Mouse (Mus musculus) heart, embryonic 14.5 days (tissue): ENCODE measurements around the gene C1qtnf9. TPM values are rescaled to one million over a fixed set of nuclear protein-coding genes. Genes with fewer than 3 reads are reported as not detected.

Experiments used
- ATAC-seq: fragments of 200-750 bp; cut with Nextera tagmentation; 2 replicates; pipeline ENCODE4 v1.8.0; 2017; ENCODE audit warnings: low read depth, moderate TSS enrichment; ENCODE audit not compliant: insufficient number of reproducible peaks, insufficient read depth, low FRiP score
- H3K27ac ChIP-seq, 2 experiments: fragments of 200-500 bp in 1 of 2; fragments of 300-500 bp in 1 of 2; sonication (generic) in 1 of 2; replicated peaks in 1 of 2; 2 replicates each; pipeline ENCODE4 v1.5.1; 2012 to 2014; ENCODE audit warnings: low read depth in 2 of 2, low read length in 2 of 2, control low read depth in 1 of 2, mild to moderate bottlenecking in 1 of 2, mixed read lengths in 1 of 2; ENCODE audit not compliant: control insufficient read depth in 1 of 2, insufficient read depth in 1 of 2
- H3K27me3 ChIP-seq: fragments of 300-500 bp; sonication (generic); 2 replicates; pipeline ENCODE4 v1.6.1; 2014; ENCODE audit warnings: mild to moderate bottlenecking, low read length, control low read depth; ENCODE audit not compliant: control insufficient read depth, insufficient read depth
- H3K36me3 ChIP-seq: fragments of 300-500 bp; sonication (generic); 2 replicates; pipeline ENCODE4 v1.6.1; 2014; ENCODE audit warnings: mild to moderate bottlenecking, control low read depth, low read length, mixed read lengths; ENCODE audit not compliant: control insufficient read depth, insufficient read depth
- H3K4me1 ChIP-seq, 2 experiments: fragments of 200-500 bp in 1 of 2; fragments of 300-500 bp in 1 of 2; sonication (generic) in 1 of 2; 2 replicates each; pipeline ENCODE4 v1.6.1; 2012 to 2014; ENCODE audit warnings: low read length in 2 of 2, control low read depth in 1 of 2, mixed read lengths in 1 of 2; ENCODE audit not compliant: control insufficient read depth in 2 of 2, insufficient read depth in 2 of 2
- H3K4me2 ChIP-seq: fragments of 300-500 bp; sonication (generic); 2 replicates; pipeline ENCODE4 v1.6.1; 2014; ENCODE audit warnings: mild to moderate bottlenecking, low read length
- H3K4me3 ChIP-seq, 2 experiments: fragments of 200-500 bp in 1 of 2; fragments of 300-500 bp in 1 of 2; sonication (generic) in 1 of 2; 2 replicates each; pipeline ENCODE4 v1.5.1; 2012 to 2014; ENCODE audit warnings: low read length in 2 of 2, mild to moderate bottlenecking in 2 of 2, control low read depth in 1 of 2, low read depth in 1 of 2, moderate library complexity in 1 of 2; ENCODE audit not compliant: control insufficient read depth in 1 of 2, insufficient read depth in 1 of 2
- H3K9ac ChIP-seq: fragments of 300-500 bp; sonication (generic); 2 replicates; pipeline ENCODE4 v1.6.1; 2014; ENCODE audit warnings: mild to moderate bottlenecking, low read length
- H3K9me3 ChIP-seq: fragments of 300-500 bp; sonication (generic); 2 replicates; pipeline ENCODE4 v1.6.1; 2016; ENCODE audit warnings: low read length, control low read depth; ENCODE audit not compliant: control insufficient read depth
- WGBS: fragments of 180-500 bp; shearing (Covaris S2); extraction: QIAGEN DNeasy Blood & Tissue Kit; methylation state at CpG from one replicate; pipeline ENCODE4 v1.1.7; 2014; 5-methylcytosine and 5-hydroxymethylcytosine counted together
- polyA plus RNA-seq: library from polyadenylated mRNA; unstranded; fragments of >200 nt; fragmentation: Nextera tagmentation; extraction: Ambion mirVana; gene quantifications from 2 replicates; pipeline ENCODE4 v1.2.1, GENCODE M21; 2014

The C1qtnf9 gene
- polyA plus RNA-seq, 1 experiment from 2014 or later = 0.31 TPM

GRCm38 (mm10) chr14:60804978-60805377 is 37.0 kb downstream of the C1qtnf9 start:
- no peak overlapping the region for H3K4me3 ChIP-seq
- no peaks in the 10 kb centered on the region for H3K9me3 ChIP-seq
- no peak for ATAC-seq
- H3K9ac ChIP-seq = no peak overlapping the region
- 91% methylated on average over 9 of the region's 9 CpGs for WGBS
- H3K4me1 ChIP-seq = peaks cover 0 to 7% of the 10 kb centered on the region in 2 experiments; a peak in 2 of 4 replicates
- H3K36me3 ChIP-seq = peaks cover 30% of the 10 kb centered on the region
- H3K27ac ChIP-seq = no peak overlapping the region
- H3K27me3 ChIP-seq = no peaks in the 10 kb centered on the region
- no peak overlapping the region for H3K4me2 ChIP-seq

GRCm38 (mm10) chr14:60805871-60806270 is 37.9 kb downstream of the C1qtnf9 start:
- H3K4me3 ChIP-seq = no peak overlapping the region
- peaks cover 35% of the 10 kb centered on the region for H3K36me3 ChIP-seq
- H3K27me3 ChIP-seq = no peaks in the 10 kb centered on the region
- H3K27ac ChIP-seq = no peak overlapping the region
- peaks cover 0 to 7% of the 10 kb centered on the region in 2 experiments; a peak in 2 of 4 replicates for H3K4me1 ChIP-seq
- no peak overlapping the region for H3K9ac ChIP-seq
- H3K4me2 ChIP-seq = no peak overlapping the region
- WGBS = 78% methylated on average over 1 of the region's 1 CpGs
- no peaks in the 10 kb centered on the region for H3K9me3 ChIP-seq
- no peak for ATAC-seq

GRCm38 (mm10) chr14:60806891-60807344 is 39.0 kb downstream of the C1qtnf9 start:
- Histone ChIP-seq H3K9ac (no peak overlapping the region), H3K4me1 (peaks cover 2 to 14% of the 10 kb centered on the region in 2 experiments), H3K27me3 (no peaks in the 10 kb centered on the region), H3K36me3 (peaks cover 40% of the 10 kb centered on the region), H3K9me3 (no peaks in the 10 kb centered on the region), H3K4me2 (no peak overlapping the region), H3K4me3 (no peak overlapping the region), H3K27ac (no peak overlapping the region)
- ATAC-seq = no peak
- 48% methylated on average over 11 of the region's 11 CpGs for whole genome bisulfite sequencing

GRCm38 (mm10) chr14:60809881-60810280 is 41.9 kb downstream of the C1qtnf9 start:
- Histone ChIP-seq H3K9ac (no peak overlapping the region), H3K4me3 (no peak overlapping the region), H3K27ac (no peak overlapping the region), H3K4me1 (peaks cover 2 to 14% of the 10 kb centered on the region in 2 experiments), H3K9me3 (no peaks in the 10 kb centered on the region), H3K4me2 (no peak overlapping the region), H3K27me3 (no peaks in the 10 kb centered on the region), H3K36me3 (peaks cover 30% of the 10 kb centered on the region)
- ATAC-seq = no peak
- 89% methylated on average over 8 of the region's 8 CpGs for WGBS

- 0 out of 4 replicates have a peak overlapping the region, but pooled peaks of 1 of the 2 experiments have one; percentile 14 for H3K27ac ChIP-seq
- 54% methylated on average over 4 of the region's 4 CpGs for WGBS
- ATAC-seq = no peak
- no peak overlapping the region for H3K4me3 ChIP-seq
- H3K4me2 ChIP-seq = no peak overlapping the region
- H3K4me1 ChIP-seq = peaks cover 2 to 14% of the 10 kb centered on the region in 2 experiments; a peak in 3 of 4 replicates
- H3K36me3 ChIP-seq = peaks cover 33% of the 10 kb centered on the region
- H3K27me3 ChIP-seq = no peaks in the 10 kb centered on the region
- H3K9ac ChIP-seq = no peak overlapping the region
- no peaks in the 10 kb centered on the region for H3K9me3 ChIP-seq
Measured at GRCm38 (mm10) chr14:60811547-60811946, 43.6 kb downstream of the C1qtnf9 start.

GRCm38 (mm10) chr14:60815098-60815497 is 47.2 kb downstream of the C1qtnf9 start:
- Histone ChIP-seq H3K27me3 (no peaks in the 10 kb centered on the region), H3K9me3 (no peaks in the 10 kb centered on the region), H3K9ac (no peak overlapping the region), H3K4me3 (no peak overlapping the region), H3K4me1 (peaks cover 14 to 19% of the 10 kb centered on the region in 2 experiments), H3K27ac (no peak overlapping the region), H3K36me3 (peaks cover 26% of the 10 kb centered on the region), H3K4me2 (no peak overlapping the region)
- WGBS = 90% methylated on average over 5 of the region's 5 CpGs
- ATAC-seq = no peak

- H3K4me3 ChIP-seq = no peak overlapping the region
- no peak overlapping the region for H3K9ac ChIP-seq
- H3K27ac ChIP-seq = peak overlapping the region; percentile 61
- H3K4me2 ChIP-seq = no peak overlapping the region
- peaks cover 13% of the 10 kb centered on the region for H3K36me3 ChIP-seq
- H3K27me3 ChIP-seq = no peaks in the 10 kb centered on the region
- 42% methylated on average over 5 of the region's 5 CpGs for WGBS
- ATAC-seq = no peak
- peaks cover 12% of the 10 kb centered on the region in 2 experiments for H3K4me1 ChIP-seq
- no peaks in the 10 kb centered on the region for H3K9me3 ChIP-seq
Measured at GRCm38 (mm10) chr14:60818045-60818444, 50.1 kb downstream of the C1qtnf9 start.

GRCm38 (mm10) chr14:60830096-60830495 is 62.2 kb downstream of the C1qtnf9 start:
- Histone ChIP-seq H3K4me2 (no peak overlapping the region), H3K9me3 (peaks cover 6% of the 10 kb centered on the region; the same call in 1 of the 2 replicates), H3K9ac (no peak overlapping the region), H3K36me3 (peaks cover 40% of the 10 kb centered on the region), H3K27ac (no peak overlapping the region), H3K27me3 (no peaks in the 10 kb centered on the region), H3K4me3 (no peak overlapping the region), H3K4me1 (no peaks in the 10 kb centered on the region)
- no peak for ATAC-seq
- WGBS = 89% methylated on average over 2 of the region's 2 CpGs
